Mouse (Mus musculus): Measurements from ENCODE around the gene Bnc2. TPM values are rescaled to one million over a fixed set of nuclear protein-coding genes. Genes with fewer than 3 reads are reported as not detected.

Bnc2 gene
- total RNA-seq, 1 experiment from 2014 or later: not detected

DNA sequence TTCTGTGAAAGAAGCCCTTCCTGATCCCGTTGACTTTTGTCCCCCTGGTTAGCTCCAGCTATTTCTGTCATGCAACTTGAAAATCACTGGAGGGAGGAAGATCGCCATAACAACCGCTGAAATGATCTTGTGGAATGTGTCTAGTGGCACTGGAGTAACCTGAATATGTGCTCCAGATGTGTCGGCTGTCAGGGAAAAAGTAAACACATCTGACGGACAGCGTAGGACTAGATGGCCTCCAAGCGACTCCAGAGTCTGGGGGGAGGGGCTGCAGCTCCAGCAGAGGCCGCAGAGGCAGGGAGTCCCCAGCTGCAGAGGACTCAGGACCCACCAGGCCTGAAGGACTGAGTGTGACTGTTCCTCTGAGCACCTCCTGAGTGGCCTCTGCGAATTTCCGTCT is 37.4 kb downstream of the Bnc2 start:
- ATAC-seq (ENCODE audit: extremely low read depth, insufficient number of reproducible peaks, low FRiP score, poor library complexity, severe bottlenecking): no peak

DNA sequence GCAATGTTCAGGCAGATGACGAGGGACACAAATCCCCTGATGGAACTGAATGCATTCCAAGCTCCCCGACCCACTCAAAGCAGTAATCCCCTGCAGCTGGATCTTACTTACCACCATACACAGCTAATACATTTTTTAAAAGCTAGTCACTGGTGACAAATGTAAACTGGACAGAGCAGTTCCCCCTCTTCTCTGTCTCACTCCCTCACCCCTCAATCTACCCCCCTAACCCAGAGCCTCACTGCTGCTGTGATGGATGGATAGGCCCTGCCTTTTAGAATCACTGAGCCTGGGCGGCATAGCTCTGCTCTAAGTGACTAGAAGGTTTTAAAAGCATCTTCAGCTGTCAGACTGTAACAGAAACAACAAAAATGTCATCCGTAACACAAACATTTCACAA is 40.3 kb downstream of the Bnc2 start:
- ATAC-seq (ENCODE audit: extremely low read depth, insufficient number of reproducible peaks, low FRiP score, poor library complexity, severe bottlenecking): no peak

DNA sequence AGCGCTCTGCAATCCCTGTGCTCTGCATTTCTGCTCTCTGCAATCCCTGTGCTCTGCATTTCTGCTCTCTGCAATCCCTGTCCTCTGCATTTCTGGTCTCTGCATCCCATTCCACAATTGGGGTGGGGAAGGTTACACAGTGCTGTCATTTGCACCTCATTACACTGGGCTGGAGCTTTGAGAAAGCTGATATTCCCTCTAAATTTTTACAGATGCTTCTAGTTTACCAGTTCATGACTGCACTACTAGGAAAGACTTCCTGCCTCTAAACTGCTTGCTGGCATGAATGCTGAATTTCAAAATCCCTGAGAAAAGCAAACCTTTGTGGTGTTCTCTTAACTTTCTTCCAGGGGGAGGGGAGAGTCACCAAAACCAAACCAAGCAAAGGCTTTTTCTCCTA is 41.1 kb downstream of the Bnc2 start:
- ATAC-seq (ENCODE audit: extremely low read depth, insufficient number of reproducible peaks, low FRiP score, poor library complexity, severe bottlenecking): no peak

DNA sequence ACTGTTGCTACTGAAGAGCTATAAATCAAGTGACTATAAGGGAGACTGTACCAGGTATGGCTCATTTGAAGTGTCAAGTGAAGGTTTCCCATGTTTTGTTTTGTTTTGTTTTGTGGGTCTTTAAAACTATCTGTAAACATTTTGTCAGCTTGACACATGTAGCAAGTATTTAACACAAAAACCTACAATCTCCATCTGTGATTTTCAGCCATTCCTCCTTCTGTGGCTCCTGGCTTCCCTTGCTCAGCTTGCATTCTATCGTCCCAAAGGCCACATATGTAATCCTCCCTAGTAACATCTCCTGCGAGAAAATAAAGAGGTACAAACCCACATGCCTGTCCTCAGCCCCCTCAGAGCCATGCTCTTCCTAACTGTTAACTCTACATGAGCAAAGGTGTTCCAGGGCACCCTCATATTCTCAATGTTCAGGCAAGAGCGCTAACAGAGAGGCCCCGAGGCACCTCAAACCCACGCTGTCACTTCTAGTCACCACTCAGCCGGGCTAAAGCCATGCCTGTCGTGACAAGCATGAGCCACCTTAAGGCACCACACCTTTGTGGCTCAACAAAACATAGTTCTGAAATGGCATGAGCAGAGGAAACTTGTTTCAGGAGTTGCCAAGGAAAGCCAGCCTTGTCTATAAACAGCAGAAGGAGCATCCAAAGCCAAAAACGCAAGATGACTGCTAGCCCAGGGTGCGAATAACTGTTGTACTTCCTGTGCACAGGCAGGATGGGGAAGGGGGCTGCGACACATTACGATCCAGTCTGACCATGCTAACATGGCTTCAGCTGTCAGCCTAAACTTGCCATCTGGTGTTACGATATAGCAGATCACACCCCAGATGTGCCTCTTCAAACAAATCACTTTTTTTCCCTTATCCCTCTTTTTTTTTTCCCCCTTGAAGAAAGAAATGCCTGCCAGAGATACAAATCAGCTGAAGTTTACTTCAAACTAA is 42.0 kb downstream of the Bnc2 start:
- ATAC-seq (ENCODE audit: extremely low read depth, insufficient number of reproducible peaks, low FRiP score, poor library complexity, severe bottlenecking): no peak

DNA sequence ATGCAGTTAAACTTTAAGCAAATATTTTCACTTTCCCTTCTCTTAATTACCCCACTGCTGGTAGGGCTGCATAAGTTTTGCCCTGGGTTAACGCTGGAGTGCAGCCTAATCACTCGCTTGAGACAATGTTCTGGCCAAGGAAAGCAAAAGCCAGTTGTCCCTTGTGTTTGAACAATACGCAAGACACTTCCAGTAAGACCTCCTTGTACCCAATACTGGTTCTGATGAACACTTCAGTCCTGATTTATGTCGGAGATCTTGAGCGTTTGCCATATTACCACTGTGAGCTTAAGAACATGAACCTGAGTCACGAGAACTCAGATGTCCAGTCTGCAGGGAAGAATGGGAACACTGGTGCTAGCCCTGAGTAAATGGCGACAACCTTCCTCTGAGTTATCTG is 47.5 kb downstream of the Bnc2 start:
- ATAC-seq (ENCODE audit: extremely low read depth, insufficient number of reproducible peaks, low FRiP score, poor library complexity, severe bottlenecking): no peak

DNA sequence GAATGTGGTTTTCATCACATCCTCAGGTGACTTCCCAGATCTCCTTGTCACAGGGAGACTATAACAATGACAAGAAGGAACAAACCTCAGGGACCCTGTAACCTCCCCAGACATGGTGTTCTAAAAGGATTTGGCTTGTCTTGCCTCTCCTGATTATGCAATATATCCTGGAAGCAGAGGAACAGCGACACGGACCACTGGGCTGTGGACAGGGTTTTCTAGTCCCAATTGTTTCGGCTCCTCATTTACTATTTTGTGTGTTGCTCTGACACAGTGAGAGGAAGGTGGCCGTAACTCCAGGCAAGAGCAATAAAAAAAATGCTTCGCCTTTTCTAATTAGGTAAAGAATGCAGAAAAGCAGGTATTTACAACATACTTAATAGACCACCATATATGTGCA is 51.8 kb downstream of the Bnc2 start:
- no peak for ATAC-seq (ENCODE audit: extremely low read depth, insufficient number of reproducible peaks, low FRiP score, poor library complexity, severe bottlenecking)

DNA sequence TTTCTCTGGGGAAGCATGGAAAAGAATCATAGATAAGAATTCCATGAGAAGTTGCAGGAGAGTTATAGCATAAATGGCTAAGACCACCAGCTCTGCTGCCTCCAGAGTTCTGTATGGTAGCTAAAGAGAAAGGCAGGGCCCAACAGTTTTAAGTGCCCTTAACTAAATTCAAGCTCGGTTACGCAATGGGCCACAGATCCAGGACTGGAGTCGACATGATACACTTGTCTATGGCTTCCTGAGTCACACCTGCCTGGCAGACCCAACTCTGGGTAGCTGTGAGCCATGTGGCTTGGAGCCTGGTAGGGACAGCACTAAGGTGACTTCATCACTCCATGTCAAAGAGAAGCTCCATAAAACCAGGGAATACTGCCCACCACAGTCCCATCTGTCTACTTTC is 53.3 kb downstream of the Bnc2 start:
- no peak for ATAC-seq (ENCODE audit: extremely low read depth, insufficient number of reproducible peaks, low FRiP score, poor library complexity, severe bottlenecking)

DNA sequence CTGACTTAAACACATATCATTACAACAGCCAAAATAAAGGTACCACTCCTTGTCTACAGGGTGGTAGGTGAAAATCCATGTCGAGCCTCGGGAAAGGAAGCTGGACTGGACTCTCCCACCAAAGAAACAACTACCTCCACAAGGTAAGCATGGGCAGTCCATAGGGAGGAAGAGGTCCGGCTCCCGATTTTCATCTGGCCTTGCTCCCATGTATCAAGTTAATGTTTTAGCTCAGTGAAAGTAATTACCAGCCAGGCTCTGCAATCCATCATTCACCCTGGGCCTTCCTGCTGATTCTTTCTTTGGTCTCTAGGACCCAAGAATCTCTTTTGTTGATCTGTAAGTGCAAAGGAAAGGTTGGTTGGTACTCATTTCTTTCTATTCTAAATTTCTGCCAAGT is 65.2 kb downstream of the Bnc2 start:
- no peak for ATAC-seq (ENCODE audit: extremely low read depth, insufficient number of reproducible peaks, low FRiP score, poor library complexity, severe bottlenecking)

DNA sequence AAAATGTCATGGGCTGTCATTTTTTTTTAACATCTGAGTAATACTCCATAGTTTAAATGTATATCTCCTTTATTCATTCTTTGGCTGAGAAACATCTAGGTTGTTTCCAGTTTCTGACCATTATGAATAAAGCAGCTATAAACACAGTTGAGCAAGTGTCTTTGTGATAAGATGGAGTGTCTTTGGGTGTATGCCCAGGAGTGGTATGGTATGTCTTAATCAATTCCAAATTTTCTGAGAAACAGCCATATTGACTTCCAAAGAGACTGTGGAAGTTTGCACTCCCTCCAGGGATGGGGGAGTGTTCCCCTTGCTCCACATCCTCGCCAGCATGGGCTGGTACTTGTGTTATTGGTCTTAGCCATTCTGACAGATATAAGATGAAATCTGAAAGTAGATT is 70.6 kb downstream of the Bnc2 start:
- no peak for ATAC-seq (ENCODE audit: extremely low read depth, insufficient number of reproducible peaks, low FRiP score, poor library complexity, severe bottlenecking)

DNA sequence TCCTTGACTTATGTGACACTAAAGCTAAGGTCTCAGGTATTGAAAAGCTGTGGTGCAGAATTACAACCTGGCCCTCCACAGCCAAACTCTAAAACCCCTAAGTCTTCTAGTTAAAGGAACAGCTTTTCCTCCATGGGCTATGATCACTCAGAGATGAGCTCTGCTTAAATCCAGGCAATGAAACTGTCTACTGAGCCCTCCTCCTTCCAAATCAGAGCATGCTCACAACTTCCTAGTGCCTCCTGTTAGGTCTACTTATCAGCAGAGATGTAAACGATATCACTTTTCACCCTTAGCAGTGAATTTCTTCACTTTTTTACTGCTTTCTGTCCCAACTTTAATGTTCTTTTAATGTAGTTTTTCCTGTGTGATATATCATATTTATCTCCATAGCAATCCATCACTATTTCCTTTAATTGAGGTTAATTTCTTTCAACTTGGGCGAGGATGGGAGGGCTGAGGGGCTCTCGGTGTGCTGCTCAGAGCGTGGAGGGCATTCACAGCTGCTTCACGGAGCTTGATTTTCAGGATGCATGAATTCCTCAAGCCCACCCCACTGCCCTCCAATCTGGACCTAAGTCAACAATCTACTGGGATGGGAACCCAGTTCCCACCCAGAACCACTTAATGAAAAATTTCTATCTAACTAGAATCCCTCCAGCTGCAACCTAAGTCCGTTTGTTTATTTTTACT is 94.7 kb downstream of the Bnc2 start:
- ATAC-seq (ENCODE audit: extremely low read depth, insufficient number of reproducible peaks, low FRiP score, poor library complexity, severe bottlenecking): no peak

DNA sequence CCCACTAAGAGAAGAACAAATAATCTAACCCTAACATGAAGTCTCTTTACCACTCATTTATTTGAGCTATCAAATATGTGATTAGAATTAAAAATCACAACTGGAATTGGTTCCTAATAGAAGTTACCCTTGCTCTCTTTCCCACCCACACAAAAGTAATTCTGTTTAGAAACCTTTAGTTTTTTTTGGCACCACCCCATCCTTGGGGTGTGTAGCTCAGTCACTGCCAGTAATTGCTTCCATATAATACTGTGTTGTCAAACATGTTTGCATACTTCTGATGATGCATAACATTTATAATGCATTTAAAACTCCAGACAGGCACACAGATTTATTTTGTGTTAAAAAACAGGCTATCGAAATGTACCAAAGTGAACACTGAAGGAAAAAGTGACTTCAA is 96.8 kb downstream of the Bnc2 start:
- ATAC-seq (ENCODE audit: extremely low read depth, insufficient number of reproducible peaks, low FRiP score, poor library complexity, severe bottlenecking): no peak

DNA sequence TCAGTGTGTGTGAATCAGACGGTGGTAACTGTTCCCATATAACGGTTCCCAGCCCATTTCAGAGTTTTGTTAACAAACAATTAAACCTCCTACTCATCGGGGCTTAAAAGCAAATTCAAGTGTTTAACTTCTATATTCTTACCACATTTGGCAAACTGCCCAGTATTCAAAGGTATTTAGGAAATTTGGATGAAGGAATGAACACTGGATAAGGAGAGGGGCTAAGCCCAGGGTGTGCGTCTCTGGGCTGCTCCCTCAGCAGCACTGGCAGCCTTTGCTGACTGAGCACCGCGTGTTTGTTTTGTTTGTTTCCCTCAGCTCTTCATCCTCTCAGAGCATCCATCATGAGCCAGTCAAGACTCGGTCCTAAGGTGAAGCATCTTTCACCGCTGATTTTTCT is 109.0 kb downstream of the Bnc2 start:
- no peak for ATAC-seq (ENCODE audit: extremely low read depth, insufficient number of reproducible peaks, low FRiP score, poor library complexity, severe bottlenecking)

DNA sequence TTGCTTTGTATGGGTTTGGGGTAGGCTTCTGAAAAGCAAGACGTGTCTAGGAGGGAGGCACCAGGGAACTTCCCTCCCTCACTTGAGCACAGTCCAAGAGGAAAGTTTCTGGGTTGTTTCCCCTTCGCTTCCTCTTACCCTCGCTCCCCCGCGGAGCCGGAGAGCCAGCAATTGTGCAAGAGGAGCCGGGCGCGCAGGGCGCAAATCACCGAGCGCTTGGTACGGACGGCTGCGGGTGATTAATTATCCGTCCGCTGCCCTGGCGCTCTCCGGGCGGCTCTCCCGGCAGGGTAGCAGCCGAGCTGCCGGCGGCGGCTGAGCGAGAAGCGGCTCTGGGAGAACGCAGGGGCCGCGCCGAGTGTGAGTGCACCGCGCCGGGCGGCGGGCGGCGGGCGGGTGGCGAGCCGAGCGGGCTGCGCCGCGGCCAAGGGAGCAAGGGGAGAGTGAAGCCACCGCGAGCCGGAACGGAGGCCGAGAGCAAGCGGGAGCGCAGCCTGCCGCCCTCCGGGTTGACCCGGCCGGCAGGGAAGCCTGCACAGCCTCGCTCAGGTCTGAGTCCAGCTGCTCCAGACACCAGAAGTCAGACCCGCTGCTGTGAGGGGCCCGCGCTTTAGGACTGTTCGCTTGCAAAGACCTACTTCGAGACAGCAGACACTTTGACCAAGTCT is 129.7 kb downstream of the Bnc2 start:
- ATAC-seq (ENCODE audit: extremely low read depth, insufficient number of reproducible peaks, low FRiP score, poor library complexity, severe bottlenecking): no peak

DNA sequence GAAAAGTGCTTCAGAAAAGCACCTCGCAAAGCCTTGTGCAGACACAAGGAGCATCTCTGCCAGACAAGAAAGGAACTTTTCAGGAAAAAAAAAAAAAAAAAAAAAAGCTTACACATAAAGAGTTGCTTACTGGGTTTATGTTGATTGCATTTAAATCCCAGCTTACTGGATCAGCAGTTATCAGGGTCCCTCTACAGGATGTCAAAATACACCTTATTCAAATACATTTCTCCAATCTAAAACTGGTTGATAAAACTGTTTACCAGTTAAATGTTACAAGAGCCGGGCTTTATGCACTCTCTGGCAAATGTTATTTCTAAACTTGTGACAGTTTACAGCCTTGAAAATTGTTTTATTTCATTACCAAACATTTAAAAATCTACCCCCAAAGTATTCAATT is 130.4 kb downstream of the Bnc2 start:
- ATAC-seq (ENCODE audit: extremely low read depth, insufficient number of reproducible peaks, low FRiP score, poor library complexity, severe bottlenecking): no peak

DNA sequence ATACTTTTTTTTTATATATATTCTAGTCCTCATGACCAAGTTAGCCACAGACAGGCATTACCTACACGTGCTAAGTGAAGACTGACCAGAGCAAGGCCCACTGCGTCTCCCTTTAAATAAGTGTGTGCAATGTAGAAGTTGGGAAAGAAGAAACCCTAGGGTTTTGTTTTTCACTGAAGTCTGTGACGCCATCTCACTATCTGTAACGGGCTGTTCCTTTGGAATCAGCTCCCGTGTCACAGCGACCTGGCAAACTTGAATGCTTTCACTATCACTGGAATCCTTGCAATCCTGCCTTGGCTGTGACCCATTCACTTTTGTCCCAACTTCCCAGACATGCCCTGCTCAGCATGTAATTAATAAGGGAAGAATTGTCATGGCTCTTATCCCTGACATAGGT is 134.5 kb downstream of the Bnc2 start:
- ATAC-seq (ENCODE audit: extremely low read depth, insufficient number of reproducible peaks, low FRiP score, poor library complexity, severe bottlenecking): no peak

DNA sequence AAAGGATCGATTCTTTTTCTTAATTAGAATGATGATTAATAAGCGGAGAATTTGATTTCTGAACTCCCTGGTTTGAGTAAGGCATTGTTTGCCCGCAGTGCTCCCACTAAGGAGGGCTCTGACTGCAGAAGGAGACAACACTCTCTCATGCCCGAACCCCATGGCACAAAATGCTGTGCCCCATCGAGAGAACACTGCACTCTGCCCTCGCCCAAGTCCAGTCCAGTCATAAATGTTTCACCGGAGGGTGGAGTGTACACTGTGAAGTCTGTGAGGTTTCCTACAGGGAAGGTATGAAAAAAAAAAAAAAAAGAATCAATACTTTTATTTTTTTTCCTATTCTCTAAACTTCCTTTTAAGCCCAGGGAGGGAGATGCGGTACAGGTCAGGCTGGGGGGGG is 135.7 kb downstream of the Bnc2 start:
- no peak for ATAC-seq (ENCODE audit: extremely low read depth, insufficient number of reproducible peaks, low FRiP score, poor library complexity, severe bottlenecking)

DNA sequence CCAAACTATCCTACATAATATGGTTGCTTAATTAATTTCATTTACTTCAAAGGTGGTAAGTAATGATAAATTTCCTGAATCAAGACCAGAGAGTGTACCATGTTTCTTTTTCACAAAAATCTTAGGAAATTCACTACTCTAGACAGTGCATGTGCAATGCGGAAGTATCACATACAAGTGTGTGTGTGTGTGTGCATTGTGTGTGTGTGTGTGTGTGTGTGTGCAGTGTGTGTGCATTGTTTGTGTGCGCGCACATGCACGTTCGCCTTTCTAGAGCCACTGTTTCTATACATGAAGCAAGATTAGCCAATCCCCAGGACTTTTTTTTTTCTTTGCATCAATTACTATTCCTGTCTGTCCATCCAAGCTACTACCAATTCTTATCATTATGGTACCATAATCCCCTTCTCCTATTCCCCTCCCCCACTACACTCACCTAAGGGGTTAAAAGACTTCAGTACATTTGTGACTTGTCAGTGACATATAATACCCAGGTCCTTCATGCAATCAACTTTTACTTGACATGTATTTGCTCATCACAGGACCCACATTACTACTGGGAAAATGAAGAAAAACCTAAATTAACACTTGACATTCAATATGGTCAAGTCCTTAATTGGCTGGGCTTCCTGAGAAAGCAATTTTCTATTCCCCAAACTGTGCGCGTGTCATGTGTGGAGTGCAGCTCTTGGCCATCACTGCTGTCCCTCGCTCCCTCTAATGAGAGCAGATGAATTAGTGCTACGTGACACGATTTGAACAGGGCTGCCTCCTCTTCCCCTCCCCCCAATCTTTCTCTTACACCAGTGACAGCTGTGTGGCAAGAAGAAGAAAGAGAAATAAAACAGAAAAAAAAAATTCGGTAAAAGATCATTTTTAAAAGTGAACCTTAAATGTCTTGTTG is 145.9 kb downstream of the Bnc2 start:
- ATAC-seq (ENCODE audit: extremely low read depth, insufficient number of reproducible peaks, low FRiP score, poor library complexity, severe bottlenecking): no peak

DNA sequence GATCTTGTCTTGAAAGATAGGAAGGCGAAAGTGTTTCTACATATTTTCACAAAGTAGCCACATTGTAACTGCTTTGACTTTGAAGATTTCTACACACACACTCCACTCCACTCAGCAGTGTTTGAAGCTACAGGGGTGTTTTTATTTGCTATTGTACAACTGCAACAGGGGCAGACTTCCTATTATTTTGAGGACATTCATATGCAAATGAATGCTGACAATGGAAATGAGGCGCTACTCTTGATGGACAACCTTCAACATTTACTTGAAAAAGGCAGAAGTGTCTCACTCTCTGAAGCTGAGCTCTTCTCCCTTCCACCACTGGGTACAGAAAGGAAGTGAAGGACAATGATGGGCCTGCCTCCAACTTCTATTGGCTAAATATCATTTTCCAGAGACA is 146.7 kb downstream of the Bnc2 start:
- no peak for ATAC-seq (ENCODE audit: extremely low read depth, insufficient number of reproducible peaks, low FRiP score, poor library complexity, severe bottlenecking)

Data from neutrophil, adult 5-6 weeks (primary cell).